Mouse (Mus musculus) layer of hippocampus, adult 6 months (tissue): ENCODE measurements around the gene Dnase1l1. TPM values are rescaled to one million over a fixed set of nuclear protein-coding genes. Genes with fewer than 3 reads are reported as not detected.

Source experiments
- long read RNA-seq, 2 experiments: library from polyadenylated mRNA; unstranded; transcript quantifications; one replicate each; pipeline ENCODE4 v2.0.0; 2019 to 2020
- microRNA-seq: library from miRNA; unstranded; fragments of <30 nt; microRNA quantifications from one replicate; pipeline ENCODE4 v1.2.0, GENCODE M21; 2020
- polyA plus RNA-seq: library from polyadenylated mRNA; unstranded; fragments of <200 nt; fragmentation: Nextera tagmentation; gene quantifications from 2 replicates; pipeline ENCODE4 v1.2.3, GENCODE M21; 2021

Dnase1l1 gene
- 1.7 and 2.5 TPM in 2 replicates for polyA plus RNA-seq
- long read RNA-seq, experiment 1, partial matches to known transcripts, result 0 of 1 reads
- long read RNA-seq, experiment 1, other reads (novel, unspliced or antisense), result 0 of 1 reads
- long read RNA-seq, experiment 2, partial matches to known transcripts, result 0 of 5 reads
- long read RNA-seq, experiment 2, other reads (novel, unspliced or antisense), result 4 of 5 reads

GRCm38 (mm10) chrX:74281732-74282394 lies at the start of gene Dnase1l1, which contains the start of gene Taz:
Gene Dnase1l1, minus strand, starts transcription at chrX:74282337.
Gene Taz, plus strand, starts transcription at chrX:74281912.

DNA sequence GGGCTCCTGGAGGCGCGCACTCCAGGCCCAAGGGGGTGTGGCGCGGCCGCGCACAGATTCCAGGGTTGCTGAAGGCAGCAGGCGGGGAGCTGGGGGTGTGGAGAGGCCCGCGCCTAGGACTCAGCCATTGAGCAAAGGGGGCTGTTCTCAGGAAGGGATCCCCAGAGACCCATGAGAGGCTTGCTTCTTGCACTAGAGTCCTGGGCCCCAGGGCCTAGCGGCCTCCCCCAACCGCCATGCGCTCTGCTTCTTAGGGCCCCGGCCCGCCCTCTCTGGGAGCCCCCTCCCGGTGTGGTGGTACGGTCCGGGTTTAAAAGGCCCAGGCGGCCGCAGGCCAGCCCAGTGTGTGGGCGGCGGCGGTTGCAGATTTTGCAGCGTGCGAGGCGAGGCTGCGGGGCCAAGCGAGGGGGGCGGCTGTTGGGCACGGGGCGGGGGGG lies 46.6 kb upstream of the Dnase1l1 start, which contains the start of gene Plxna3:
Gene Plxna3 (plus strand): TSS at position 342 of the 437 bp plus-strand sequence.

DNA sequence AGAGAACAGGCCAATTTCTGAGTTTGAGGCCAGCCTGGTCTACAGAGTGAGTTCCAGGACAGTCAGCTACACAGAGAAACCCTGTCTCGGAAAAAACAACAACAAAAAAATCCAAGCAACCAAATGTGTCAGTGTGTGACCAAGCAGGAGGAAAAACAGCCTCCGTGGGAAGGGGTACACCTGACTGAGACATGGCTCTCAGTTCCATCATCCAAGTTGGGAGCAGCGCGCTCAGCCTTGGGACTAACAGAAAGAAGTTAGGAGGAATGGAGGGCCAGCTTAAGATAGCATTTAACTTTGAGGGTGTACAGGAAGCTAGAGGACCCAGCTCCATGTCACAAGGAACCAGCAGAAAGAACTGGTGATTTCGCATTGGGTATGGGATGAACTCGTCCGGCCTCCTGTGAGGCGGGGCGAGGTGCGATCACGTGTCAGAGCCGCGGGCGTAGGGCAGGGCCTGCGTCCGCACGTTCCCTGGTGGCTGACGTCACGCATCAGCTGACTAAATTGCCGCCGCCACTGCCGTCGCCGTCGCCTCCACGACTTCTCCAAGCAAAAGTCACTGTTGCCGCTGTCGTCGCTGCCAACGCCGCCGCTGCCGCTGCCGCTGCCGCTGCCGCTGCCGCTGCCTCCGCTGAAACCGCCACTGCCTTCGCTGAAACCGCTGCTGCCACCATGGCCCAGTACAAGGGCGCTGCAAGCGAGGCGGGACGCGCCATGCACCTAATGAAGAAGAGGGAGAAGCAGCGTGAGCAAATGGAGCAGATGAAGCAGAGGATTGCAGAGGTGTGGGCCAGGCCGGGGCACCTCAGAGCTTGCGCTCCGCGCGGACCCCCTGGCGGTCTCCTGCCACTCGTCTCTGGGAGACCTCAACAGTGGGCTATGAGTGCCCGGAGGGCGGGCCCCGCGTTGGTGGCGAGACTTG lies 30.7 kb upstream of the Dnase1l1 start, which contains the start of gene Fam50a:
Gene Fam50a (plus strand): TSS at position 494 of the 925 bp plus-strand sequence.

DNA sequence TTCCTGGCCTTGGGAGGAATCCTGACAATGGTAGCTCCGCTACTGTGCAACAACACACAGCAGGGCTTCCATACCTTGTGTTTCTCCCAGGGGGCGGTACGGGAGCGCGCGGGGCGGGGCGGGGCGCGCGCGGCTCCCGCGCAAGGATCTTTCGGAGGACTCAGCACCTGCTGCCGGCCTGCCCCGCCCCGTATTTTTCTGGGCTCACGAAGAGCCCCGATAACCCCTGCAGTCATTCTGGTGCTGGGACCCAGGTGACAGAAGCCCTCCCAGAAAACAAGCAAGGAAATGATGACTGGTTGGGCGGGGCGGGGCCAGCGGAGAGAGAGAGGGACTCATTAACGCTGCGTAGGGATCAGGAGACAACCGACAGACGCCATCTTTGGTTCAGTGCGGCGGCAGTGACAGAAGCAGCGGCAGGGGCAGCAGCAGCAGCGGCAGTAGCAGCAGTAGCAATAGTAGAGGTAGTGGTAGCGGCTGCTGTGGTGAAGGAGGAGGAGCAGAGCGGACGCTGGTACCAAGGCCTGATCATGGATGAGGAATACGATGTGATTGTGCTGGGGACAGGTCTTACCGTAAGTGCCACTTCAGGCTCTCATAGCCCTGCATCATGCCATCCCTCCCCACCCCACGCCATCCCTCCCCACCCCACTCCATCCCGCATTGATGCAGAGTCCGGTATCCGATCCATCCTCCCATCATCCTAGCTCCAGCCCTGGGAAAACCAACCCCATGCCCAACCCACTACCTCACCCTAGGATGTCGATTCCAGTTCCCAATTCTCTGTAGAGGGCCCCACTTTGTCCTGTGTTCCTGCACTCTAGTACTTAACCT lies 22.9 kb upstream of the Dnase1l1 start, which contains the start of gene Gdi1:
Gene Gdi1 (plus strand): TSS at position 132 of the 834 bp plus-strand sequence.

GRCm38 (mm10) chrX:74296538-74297448 lies 14.7 kb upstream of the Dnase1l1 start, which contains the start of gene Atp6ap1:
Gene Atp6ap1, plus strand, starts transcription at chrX:74297097.

DNA sequence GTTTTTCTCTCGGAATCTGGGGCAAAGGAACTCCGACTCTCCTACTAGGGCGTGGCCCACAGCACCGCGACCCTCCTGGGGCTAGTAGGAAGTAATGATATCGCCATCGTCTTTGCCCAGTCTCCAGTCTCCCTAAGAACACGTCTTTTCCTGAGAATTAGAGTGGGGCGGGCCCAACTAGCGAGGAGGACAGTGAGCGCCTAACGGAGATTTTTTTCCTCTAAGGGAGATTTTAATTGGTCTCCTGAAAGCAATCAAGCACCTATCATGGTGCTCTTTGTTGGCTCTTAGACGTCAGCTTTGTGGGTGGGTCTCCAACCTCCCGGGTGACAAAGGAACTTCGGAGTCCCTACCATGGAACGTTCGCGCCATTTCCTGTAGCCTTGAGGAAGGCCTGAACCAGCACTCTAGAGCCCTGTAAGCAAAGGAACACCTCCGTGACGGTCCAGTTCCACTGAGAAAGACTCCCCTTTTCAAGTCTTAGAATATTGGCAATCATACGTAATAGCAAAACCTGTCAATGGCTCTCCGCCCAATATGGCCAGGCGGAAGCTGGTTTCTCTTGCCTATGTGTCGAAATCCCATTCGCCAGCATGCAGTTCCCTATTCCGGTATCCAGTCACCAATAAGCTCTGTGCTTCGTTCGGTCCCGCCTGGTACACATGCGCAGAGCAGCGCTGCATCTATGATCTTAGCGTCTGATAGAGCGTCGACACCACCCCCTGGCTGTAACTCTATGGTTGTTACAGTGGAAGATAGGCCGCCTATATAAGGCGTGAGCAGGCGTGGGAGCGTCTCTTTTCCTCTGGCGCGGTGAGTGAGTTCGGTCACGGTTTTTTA lies 11.9 kb downstream of the Dnase1l1 start, which contains the start of gene Rpl10:
Gene Rpl10 (plus strand): TSS at position 751 of the 840 bp plus-strand sequence.

DNA sequence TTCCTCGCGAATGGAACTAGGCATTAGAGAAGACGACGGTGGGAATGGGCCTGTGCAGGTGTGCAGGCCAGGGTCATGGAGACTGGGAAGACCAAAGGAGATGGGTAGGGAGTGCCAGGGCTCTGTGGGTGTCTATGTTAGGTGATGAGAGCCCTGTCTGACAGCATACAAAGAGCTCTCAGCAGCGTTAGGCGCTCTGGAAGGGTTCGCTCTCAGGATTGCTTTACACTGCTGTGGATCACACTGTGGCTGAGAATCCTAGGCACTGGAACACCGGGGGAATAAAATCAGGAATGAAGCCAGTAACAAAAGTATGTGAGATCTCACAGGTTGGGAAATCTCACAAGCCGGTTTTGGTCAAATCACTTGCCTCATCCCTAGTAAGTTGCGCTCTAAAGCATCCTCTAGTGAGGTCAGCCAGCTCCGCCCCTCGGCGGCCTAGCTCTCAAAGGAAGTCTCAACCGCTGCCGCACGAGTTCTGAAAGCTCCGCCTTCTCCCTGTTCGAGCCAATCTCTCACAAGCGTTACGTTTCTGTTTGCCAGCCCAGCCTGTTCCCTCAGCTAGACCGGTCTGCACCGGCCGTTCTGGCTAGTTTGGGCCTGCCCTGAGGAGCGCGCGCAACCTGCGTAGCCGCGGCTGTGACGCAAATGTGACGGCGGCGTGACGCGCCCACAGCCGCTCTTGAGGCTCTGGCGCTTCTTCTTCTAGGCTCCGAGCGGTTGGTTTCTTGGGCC lies 27.8 kb downstream of the Dnase1l1 start, which contains the start of gene Emd:
Gene Emd (plus strand): TSS at position 535 of the 735 bp plus-strand sequence.

DNA sequence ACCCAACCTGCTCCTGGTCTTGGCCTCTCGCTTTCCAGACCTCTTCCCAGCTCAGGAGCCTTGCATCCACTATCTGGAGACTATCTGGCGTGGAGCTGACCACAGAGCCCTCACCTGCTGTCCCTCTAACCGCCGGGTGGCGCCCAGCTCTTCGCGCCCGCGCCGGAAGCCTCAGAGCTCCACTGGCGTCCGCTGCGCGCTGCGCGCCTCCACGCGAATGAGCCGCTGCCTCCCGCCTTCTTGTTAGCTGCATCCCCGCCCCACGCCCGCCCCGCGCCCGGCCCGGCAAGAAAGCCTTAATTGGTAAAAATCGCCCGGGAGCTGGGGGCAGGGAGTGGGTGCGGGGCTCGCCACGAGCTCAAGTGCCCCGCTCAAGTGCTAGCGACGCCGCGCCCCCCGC lies 32.5 kb downstream of the Dnase1l1 start, which contains the start of gene Flna:
Gene Flna (minus strand): TSS at position 206 of the 400 bp plus-strand sequence.

Small RNAs within 50 kb of the gene (microRNA-seq; reads per million reads assigned to microRNA genes)
- gene Mir7091, result not detected
- not detected for gene Mir7092

Other genes with a start within 250 kb of the Dnase1l1 start
- gene Opn1mw, start 154.9 kb downstream of the Dnase1l1 start, polyA plus RNA-seq, result 0.41 and 0.55 TPM in 2 replicates
- 6.5 and 6.8 TPM in 2 replicates for gene Mecp2, start 147.0 kb downstream of the Dnase1l1 start, polyA plus RNA-seq
- not detected in 2 replicates for gene Tex28, start 114.5 kb downstream of the Dnase1l1 start, polyA plus RNA-seq
- not detected in 2 replicates for gene Tktl1, start 105.1 kb downstream of the Dnase1l1 start, polyA plus RNA-seq
- 2.1 and 4.3 TPM in 2 replicates for gene Flna, start 32.5 kb downstream of the Dnase1l1 start, polyA plus RNA-seq
- gene Emd, start 27.6 kb downstream of the Dnase1l1 start, polyA plus RNA-seq, result 7.1 and 8.8 TPM in 2 replicates
- 1,201 and 1,311 TPM in 2 replicates for gene Rpl10, start 11.5 kb downstream of the Dnase1l1 start, polyA plus RNA-seq
- 29.8 and 29.9 TPM in 2 replicates for gene Taz, start 425 bp downstream of the Dnase1l1 start, polyA plus RNA-seq
- gene Atp6ap1, start 14.8 kb upstream of the Dnase1l1 start, polyA plus RNA-seq, result 140 and 145 TPM in 2 replicates
- gene Gdi1, start 22.7 kb upstream of the Dnase1l1 start, polyA plus RNA-seq, result 178 and 191 TPM in 2 replicates
- 23.2 and 25.5 TPM in 2 replicates for gene Fam50a, start 30.7 kb upstream of the Dnase1l1 start, polyA plus RNA-seq
- gene Plxna3, start 46.7 kb upstream of the Dnase1l1 start, polyA plus RNA-seq, result 1.3 and 1.4 TPM in 2 replicates
- 44.3 and 46.1 TPM in 2 replicates for gene Lage3, start 71.3 kb upstream of the Dnase1l1 start, polyA plus RNA-seq
- gene Ubl4a, start 90.9 kb upstream of the Dnase1l1 start, polyA plus RNA-seq, result 95.4 and 96.6 TPM in 2 replicates
- 4.0 and 4.5 TPM in 2 replicates for gene Slc10a3, start 91.0 kb upstream of the Dnase1l1 start, polyA plus RNA-seq
- 20.2 and 22.8 TPM in 2 replicates for gene Fam3a, start 110.9 kb upstream of the Dnase1l1 start, polyA plus RNA-seq
- gene Ikbkg, start 111.0 kb upstream of the Dnase1l1 start, polyA plus RNA-seq, result 7.0 and 9.0 TPM in 2 replicates
- gene G6pdx, start 146.9 kb upstream of the Dnase1l1 start, polyA plus RNA-seq, result 19.0 and 19.5 TPM in 2 replicates
- not detected in 2 replicates for gene Gm6880, start 199.1 kb upstream of the Dnase1l1 start, polyA plus RNA-seq